Mouse (Mus musculus) ES-Bruce4 (cell line): Measurements from ENCODE around the gene Msantd3. TPM values are rescaled to one million over a fixed set of nuclear protein-coding genes. Genes with fewer than 3 reads are reported as not detected.

Experiments
- H3K27ac ChIP-seq: 2 replicates; pipeline ENCODE4 v1.5.1; 2012; ENCODE audit warnings: low read length, inconsistent platforms; ENCODE audit not compliant: insufficient read depth
- H3K27me3 ChIP-seq: 2 replicates; pipeline ENCODE4 v1.6.1; 2012; ENCODE audit warnings: mild to moderate bottlenecking, low read length, inconsistent platforms; ENCODE audit not compliant: control insufficient read depth, poor library complexity, insufficient read depth, severe bottlenecking
- H3K36me3 ChIP-seq: 2 replicates; pipeline ENCODE4 v1.6.1; 2012; ENCODE audit warnings: inconsistent platforms, mild to moderate bottlenecking, low read length, moderate library complexity; ENCODE audit not compliant: control insufficient read depth, poor library complexity, insufficient read depth, severe bottlenecking
- H3K4me1 ChIP-seq: one replicate; pipeline ENCODE4 v1.8.1; 2011; ENCODE audit warnings: low read length; ENCODE audit not compliant: control insufficient read depth, insufficient read depth
- H3K4me3 ChIP-seq: 2 replicates; pipeline ENCODE4 v1.5.1; 2011; ENCODE audit warnings: low read depth, mild to moderate bottlenecking, low read length
- H3K9ac ChIP-seq: 2 replicates; pipeline ENCODE4 v1.6.1; 2012; ENCODE audit warnings: low read depth, mild to moderate bottlenecking, inconsistent platforms; ENCODE audit not compliant: poor library complexity, severe bottlenecking
- H3K9me3 ChIP-seq: replicated peaks from 2 replicates; pipeline ENCODE4 v1.6.1; 2012; ENCODE audit warnings: mild to moderate bottlenecking, low read length, inconsistent platforms; ENCODE audit not compliant: control insufficient read depth, poor library complexity, insufficient read depth, severe bottlenecking
- CTCF ChIP-seq: IDR thresholded peaks from one replicate; pipeline ENCODE4 v1.8.1; 2011; ENCODE audit warnings: low read depth, low read length
- EP300 ChIP-seq: IDR thresholded peaks from 2 replicates; pipeline ENCODE4 v1.6.1; 2011; ENCODE audit warnings: low read depth, low read length; ENCODE audit not compliant: insufficient read depth
- POLR2A ChIP-seq: IDR thresholded peaks from one replicate; pipeline ENCODE4 v1.8.1; 2011; ENCODE audit warnings: low read length; ENCODE audit not compliant: insufficient read depth
- polyA plus RNA-seq: library from polyadenylated mRNA; stranded (reverse); fragments of >200 nt; gene quantifications from 2 replicates; pipeline ENCODE4 v1.2.4, GENCODE M21; 2011; ENCODE audit warnings: low read depth; ENCODE audit not compliant: missing spikeins, insufficient read depth, insufficient read length

Gene Msantd3
- polyA plus RNA-seq, 1 experiment, result 34.9 TPM

GRCm38 (mm10) chr4:48564962-48565361 is 25.2 kb downstream of the Msantd3 start:
- Histone ChIP-seq H3K4me1 (no peaks in the 10 kb centered on the region), H3K36me3 (peaks cover 9% of the 10 kb centered on the region), H3K9ac (no peak overlapping the region), H3K27ac (no peak overlapping the region), H3K4me3 (no peak overlapping the region), H3K27me3 (no peaks in the 10 kb centered on the region), H3K9me3 (no peaks in the 10 kb centered on the region)
- TF ChIP-seq CTCF (no peak), POLR2A (no peak), EP300 (no peak)

GRCm38 (mm10) chr4:48576361-48576760 is 36.6 kb downstream of the Msantd3 start:
- no peak overlapping the region for H3K9ac ChIP-seq
- H3K4me1 ChIP-seq, result peaks cover 3% of the 10 kb centered on the region
- TF ChIP-seq POLR2A (no peak), CTCF (no peak), EP300 (no peak)
- H3K36me3 ChIP-seq, result no peaks in the 10 kb centered on the region
- H3K4me3 ChIP-seq, result no peak overlapping the region
- peak overlapping the region; percentile 64 for H3K27ac ChIP-seq
- H3K27me3 ChIP-seq, result no peaks in the 10 kb centered on the region
- H3K9me3 ChIP-seq, result no peaks in the 10 kb centered on the region; the same call in 1 of the 2 replicates

GRCm38 (mm10) chr4:48577831-48578230 is 38.1 kb downstream of the Msantd3 start:
- H3K4me1 ChIP-seq, result peaks cover 3% of the 10 kb centered on the region
- no peak overlapping the region for H3K4me3 ChIP-seq
- H3K9ac ChIP-seq, result no peak overlapping the region
- H3K36me3 ChIP-seq, result no peaks in the 10 kb centered on the region
- no peaks in the 10 kb centered on the region; the same call in 1 of the 2 replicates for H3K9me3 ChIP-seq
- no peak for TF ChIP-seq EP300
- no peak for TF ChIP-seq CTCF
- no peak for TF ChIP-seq POLR2A
- H3K27me3 ChIP-seq, result no peaks in the 10 kb centered on the region
- no peak overlapping the region for H3K27ac ChIP-seq

- no peak overlapping the region for H3K9ac ChIP-seq
- TF ChIP-seq POLR2A (no peak), EP300 (no peak), CTCF (no peak)
- H3K9me3 ChIP-seq, result no peaks in the 10 kb centered on the region; the same call in 1 of the 2 replicates
- no peak overlapping the region for H3K27ac ChIP-seq
- H3K36me3 ChIP-seq, result no peaks in the 10 kb centered on the region
- H3K27me3 ChIP-seq, result no peaks in the 10 kb centered on the region
- H3K4me1 ChIP-seq, result peaks cover 3% of the 10 kb centered on the region
- H3K4me3 ChIP-seq, result no peak overlapping the region
These were observed 38.7 kb downstream of the Msantd3 start for GRCm38 (mm10) chr4:48578399-48578798.

- no peak for TF ChIP-seq CTCF
- TF ChIP-seq EP300, result no peak
- TF ChIP-seq POLR2A, result no peak
These were observed 39.9 kb downstream of the Msantd3 start for GRCm38 (mm10) chr4:48579475-48580110.

GRCm38 (mm10) chr4:48581201-48581600 is 41.5 kb downstream of the Msantd3 start:
- no peaks in the 10 kb centered on the region for H3K36me3 ChIP-seq
- TF ChIP-seq POLR2A (no peak), CTCF (no peak), EP300 (no peak)
- no peak overlapping the region for H3K27ac ChIP-seq
- no peaks in the 10 kb centered on the region for H3K27me3 ChIP-seq
- peaks cover 3% of the 10 kb centered on the region for H3K4me1 ChIP-seq
- no peaks in the 10 kb centered on the region; the same call in 1 of the 2 replicates for H3K9me3 ChIP-seq
- no peak overlapping the region for H3K9ac ChIP-seq
- H3K4me3 ChIP-seq, result no peak overlapping the region

More at GRCm38 (mm10) chr4:48579475-48580110, 39.9 kb downstream of the Msantd3 start:
- H3K9me3 ChIP-seq, result no peaks in the 10 kb centered on the region; the same call in 1 of the 2 replicates
- no peaks in the 10 kb centered on the region for H3K27me3 ChIP-seq
- peaks cover 3% of the 10 kb centered on the region for H3K4me1 ChIP-seq
- H3K27ac ChIP-seq, result peak overlapping the region; percentile 58
- H3K36me3 ChIP-seq, result no peaks in the 10 kb centered on the region
- 0 out of 2 replicates have a peak overlapping the region, but pooled peaks have one; percentile 37 for H3K9ac ChIP-seq
- no peak overlapping the region for H3K4me3 ChIP-seq
